Mouse (Mus musculus) left cerebral cortex, postnatal 36 days (tissue): Measurements from ENCODE around the gene Pgap1. TPM values are rescaled to one million over a fixed set of nuclear protein-coding genes. Genes with fewer than 3 reads are reported as not detected.
A peak's percentile ranks its signal among the peaks of the same experiment; 100 is the strongest.

Experiments
- DNase-seq, 2 experiments: peaks; one replicate each; pipeline ENCODE4 v3.0.0; 2021 to 2022; ENCODE audit warnings: low spot score in 2 of 2, mixed read lengths in 1 of 2
- intact Hi-C: fragments of 180-260 bp; cut with DNase I; formaldehyde crosslinking; loops from one replicate; pipeline ENCODE4 v1.15.1; 2025
- total RNA-seq, 2 experiments: library from RNA; stranded (reverse); gene quantifications; 2 replicates each; pipeline ENCODE4 v1.2.3; 2021

Pgap1 gene
- total RNA-seq, 2 experiments from 2014 or later: 24.9 to 35.9 TPM

DNA sequence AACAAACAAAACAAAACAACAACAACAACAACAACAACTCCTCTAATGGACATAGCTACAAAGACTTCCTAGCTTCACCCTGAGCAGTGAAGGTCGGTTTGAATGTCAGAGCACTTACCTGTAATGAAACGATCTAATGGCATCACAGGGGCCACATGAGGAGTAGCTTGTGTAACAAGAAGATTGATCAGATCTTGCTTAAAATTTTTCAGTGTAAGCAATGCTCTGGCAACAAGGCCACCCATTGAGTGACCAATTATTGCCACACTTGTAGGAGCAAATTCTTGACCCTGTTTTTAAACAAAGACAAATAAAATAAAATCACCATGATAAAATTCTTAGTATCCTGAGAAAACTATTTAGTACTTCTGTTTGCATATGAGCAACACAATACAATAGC lies 14.6 kb downstream of the Pgap1 start:
- no peak for DNase-seq
- intact Hi-C loops: no loop called here

DNA sequence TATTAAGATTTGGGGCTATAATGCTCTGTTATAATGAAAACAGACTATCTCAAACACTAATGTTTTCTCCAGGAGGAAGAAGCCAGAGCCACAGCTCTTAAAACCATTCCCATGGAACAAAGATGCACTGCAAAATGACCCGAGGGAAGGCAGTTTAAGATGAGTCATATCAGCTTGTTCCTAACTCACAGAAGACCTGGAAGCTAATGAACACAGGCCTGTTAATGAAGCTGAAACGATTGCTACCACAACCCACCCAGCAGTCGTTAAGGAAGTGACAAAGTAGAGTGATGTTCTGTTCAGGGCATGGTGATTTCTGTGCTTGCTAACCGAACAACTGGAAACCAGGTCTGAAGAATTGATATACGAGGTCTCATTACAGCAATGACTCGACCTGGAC lies 26.3 kb downstream of the Pgap1 start:
- intact Hi-C loops: loop anchor here (10.0 kb wide), 1 partner anchor 464 kb away; no protein-coding TSS in a partner anchor
- no peak for DNase-seq

DNA sequence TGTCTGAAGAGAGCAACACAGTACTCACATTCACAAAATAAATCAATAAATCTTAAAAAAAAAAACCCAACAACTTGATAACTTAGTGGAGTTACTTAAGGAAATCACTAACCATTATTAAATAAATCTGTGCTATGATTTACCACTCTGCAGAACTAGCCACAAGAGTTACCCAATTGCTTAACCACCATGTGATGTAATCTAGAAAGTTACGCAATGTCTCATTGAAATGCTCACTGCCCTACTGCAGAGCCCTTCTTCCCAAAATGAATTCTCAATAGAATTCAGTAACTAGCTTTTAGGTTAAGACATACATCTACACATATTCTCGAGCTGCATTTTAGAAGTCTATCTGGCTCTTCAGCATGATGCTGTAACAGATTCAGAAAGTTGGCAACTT lies 33.8 kb downstream of the Pgap1 start:
- intact Hi-C loops: no loop called here
- no peak for DNase-seq

DNA sequence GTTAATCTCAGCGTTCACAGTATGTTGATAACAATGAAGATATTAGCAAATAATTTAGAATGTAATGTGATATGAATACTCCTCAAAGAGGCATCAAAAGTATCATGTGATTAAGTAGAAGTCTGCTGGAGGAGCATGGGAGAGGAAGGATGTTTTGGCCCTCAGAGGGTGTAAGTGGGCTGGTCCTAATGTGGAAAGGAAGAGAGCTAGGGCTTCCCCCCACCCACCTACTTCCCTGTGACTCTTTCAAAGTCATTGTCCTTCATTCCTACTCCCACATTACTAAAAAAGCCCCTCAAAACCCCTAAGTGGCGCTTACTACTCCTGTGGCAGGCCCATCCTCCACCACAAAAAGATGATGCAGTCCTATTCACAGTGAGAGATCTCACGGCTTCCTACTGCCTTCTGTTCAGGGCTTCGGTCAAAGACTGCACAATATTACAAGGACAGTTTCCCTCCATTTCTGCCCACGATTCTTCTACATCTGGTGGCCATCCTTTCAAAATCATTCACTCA lies 37.4 kb downstream of the Pgap1 start:
- intact Hi-C loops: no loop called here
- DNase-seq: no peak

DNA sequence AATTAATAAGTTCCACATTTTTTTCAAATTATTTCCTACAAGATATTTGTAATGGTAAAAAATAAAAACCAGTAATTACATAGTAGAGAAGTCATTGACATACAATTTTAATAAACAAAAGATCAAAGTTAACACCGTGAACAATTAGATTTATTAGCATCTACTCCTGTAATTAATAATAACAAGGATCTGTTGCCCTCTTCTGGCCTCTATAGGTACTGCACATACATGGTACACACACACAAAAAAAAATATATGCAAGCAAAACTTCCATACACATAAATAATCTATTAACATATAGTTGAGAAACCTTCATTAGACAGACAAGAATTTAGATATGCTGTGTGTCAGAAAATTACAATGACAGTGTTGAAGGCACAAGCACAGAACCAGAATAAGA lies 43.6 kb downstream of the Pgap1 start:
- intact Hi-C loops: no loop called here
- no peak for DNase-seq

DNA sequence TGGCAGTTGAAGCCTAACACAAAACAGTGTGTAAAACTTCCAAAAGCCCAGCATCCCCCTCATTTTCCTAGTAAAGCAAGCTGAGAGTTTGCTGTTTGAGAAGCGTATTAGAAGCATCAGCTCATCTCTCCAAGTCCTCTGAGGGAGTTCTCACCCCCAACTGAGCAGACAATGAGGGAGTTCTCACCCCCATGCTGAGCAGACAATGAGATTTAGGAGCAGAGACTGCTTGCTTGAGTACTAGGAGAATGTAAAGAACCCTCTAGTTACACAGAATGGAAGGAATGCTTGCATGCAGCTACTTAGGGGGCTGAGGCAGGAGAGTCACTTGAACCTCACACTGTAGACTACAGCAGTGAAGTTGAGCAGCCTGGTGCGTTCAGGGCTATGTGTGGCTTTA lies 59.0 kb downstream of the Pgap1 start:
- intact Hi-C loops: no loop called here
- DNase-seq: no peak

DNA sequence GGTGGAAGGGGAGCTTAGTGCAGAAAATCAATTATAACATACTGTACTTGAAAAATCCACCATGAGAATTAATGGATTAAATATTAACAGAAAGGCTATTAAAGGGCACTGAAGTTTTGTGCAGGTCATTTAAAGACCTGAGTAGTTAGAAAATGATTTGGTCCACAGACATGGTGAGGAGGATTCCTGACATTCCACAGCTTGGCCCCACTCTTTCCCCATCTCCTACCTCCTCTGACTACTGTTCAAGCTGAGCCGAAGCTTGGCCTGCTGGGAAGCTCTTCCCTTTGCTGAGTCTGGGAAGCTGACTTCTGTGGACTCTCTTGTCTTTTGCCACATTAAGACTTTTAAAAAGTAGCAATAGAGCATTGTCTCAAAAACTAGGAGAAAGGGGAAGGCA lies 61.2 kb downstream of the Pgap1 start:
- no peak for DNase-seq
- intact Hi-C loops: no loop called here

DNA sequence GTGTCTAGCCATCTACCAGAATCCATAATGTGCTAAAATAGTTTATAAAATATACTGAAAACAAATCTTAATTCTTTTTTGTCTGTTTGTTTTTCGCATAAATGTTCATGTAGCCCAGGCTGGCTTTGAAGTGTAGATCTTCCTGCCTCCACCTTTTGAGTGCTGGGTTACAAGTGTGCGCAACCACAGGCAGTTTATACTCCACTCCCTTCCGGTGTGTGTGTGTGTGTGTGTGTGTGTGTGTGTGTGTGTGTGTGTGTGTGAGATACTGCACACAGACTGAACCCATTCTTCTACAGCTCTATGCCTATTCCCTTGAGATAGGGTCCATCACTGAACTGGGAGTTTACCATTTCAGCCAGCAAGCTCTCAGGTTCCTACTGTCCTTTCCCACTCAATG lies 64.0 kb downstream of the Pgap1 start:
- intact Hi-C loops: no loop called here
- no peak for DNase-seq

DNA sequence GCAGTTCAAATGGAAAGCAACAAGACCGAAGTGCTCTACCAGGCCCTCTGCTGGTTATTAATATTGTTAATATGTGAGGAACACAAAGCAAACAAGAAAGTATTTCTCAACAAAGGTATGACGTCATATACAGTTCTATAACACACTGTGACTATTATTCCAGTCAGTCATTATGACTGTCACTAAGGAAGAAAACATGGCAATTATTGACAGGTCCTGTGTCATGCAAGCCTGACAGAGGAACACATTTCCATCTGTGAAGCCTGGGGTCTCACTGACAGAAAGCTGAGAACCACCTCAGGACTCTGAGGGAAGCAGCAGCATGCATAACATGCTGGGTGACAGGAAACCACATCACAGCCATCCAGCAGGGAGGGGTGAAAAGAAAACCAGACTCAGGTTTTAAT lies 65.0 kb downstream of the Pgap1 start:
- DNase-seq: no peak
- intact Hi-C loops: no loop called here

DNA sequence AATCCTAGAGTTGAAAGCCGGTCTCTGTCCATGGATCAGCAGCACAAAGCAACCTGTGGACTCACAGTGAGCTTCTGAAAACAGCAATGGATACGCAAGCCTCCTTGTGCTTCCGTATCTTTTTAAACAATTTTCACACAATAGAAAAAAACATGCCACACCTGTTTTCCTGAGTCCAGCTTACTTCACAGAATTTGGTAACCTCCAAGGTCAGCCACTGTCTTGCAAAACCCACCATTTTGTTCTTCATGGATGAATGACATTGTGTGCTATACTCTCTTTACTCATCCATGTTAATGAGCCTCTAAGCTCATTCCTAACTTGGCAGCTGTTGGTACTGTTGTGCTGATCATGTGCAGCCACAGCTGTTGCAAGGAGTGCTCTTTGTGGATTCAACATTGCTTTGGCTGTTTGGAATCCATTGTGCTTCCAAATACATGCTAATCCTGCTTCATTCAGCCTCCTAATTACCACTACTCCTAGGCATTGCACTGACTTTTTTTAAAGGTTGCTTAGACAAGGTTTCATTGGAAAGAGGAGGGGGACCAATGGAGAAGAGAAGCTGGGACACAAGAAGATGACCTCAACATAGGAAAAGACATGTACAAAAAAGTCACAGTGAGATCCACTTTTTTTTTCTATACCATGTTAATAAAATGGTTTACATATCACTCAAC lies 72.6 kb downstream of the Pgap1 start:
- intact Hi-C loops: no loop called here
- DNase-seq: no peak

DNA sequence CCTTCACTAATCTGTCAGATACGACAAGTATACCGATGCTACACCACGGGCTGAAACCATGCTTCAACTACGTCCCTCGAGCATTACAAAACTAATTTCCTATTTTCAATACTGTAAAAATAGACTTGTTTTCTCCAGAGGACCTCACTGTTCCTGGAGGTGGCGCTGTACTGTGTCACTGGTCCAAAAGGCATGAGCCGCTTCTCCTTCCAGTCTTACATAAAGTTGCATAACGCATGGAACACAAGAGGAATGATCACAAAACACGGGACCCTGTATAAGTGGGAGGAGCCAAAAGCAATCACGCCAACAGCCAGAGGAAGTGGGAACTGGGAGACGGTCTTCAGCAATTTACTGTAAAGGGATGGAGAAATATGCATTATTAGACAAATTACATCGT lies 77.0 kb downstream of the Pgap1 start:
- intact Hi-C loops: no loop called here
- no peak for DNase-seq

DNA sequence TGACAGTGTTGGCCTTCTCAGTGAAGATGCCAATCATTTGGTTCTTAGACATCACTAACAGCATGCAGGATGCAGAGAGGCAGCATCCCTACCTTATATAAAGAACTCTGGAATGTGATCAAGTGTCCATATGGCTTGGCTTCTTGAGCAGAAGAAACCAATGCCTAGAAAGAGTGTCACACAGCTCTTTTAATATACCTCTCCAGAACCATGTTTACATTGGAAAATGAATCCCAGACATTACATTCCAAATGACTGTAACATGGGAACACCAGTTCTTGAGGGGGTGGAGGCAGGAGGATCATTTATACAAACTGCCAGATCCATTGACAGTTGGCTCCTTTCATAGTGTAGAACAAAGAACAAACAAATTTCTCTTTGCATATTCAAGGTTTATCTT lies 88.8 kb downstream of the Pgap1 start:
- intact Hi-C loops: no loop called here
- DNase-seq: peak; percentile 11 to 30

DNA sequence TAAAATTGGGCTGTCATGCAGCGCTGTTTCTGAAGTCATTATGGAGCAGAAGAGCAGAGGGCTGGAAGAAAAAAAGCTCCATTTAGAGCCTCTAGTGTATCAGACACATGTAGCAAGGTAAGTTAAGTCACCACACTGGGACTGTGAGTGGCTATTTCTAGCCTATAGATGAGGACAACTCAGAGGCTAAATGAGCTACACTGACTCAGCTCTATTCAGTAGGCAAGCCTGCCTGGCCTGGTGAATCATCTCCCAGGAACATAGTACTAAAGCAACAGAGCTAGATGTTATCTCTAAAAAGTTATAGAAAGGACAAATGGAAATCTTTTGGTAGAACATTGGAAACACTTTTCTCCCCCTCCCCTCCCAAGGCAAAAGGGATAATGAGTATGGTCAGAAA lies 90.1 kb downstream of the Pgap1 start:
- peak in 1 of 2 experiments; percentile 33 for DNase-seq
- intact Hi-C loops: no loop called here

DNA sequence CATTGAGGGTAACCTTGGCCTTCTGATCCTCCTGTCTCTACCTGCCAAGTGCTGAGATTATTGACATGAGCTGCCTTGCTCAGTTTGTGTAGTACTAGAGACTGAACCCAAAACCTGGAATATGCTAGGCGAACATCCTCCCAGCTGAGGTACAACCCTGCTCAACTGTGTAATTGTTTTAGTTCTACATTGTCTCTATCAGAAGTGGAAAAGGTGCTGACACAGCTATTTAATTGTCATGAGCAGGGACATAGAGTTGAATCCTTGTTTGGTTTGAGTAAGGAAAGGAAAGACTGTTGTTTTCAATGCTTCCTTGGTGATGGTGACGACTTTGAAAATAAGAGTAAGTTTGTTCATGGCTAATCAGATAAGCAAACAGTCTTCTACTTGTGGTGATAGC lies 105.4 kb downstream of the Pgap1 start:
- no peak for DNase-seq
- intact Hi-C loops: no loop called here

DNA sequence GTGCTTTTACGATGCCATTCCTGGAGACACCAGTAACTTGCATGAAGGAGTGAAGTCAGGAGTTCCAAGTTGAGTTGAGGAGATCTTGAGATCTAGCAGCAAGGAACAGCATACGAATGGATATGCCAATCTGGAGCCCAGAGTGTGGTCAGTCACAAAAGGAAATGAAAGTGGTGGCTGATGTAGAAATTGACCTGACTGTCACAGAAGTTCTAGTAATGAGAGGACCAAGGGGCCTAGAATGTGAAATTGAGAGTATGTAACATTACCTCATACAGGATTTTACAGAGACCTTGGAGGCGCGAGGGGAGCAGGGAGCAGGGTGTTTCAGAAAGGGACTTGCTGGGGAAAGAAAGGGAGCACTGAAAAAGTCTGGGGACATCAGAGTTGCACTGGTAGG lies 108.7 kb downstream of the Pgap1 start:
- intact Hi-C loops: no loop called here
- DNase-seq: no peak

DNA sequence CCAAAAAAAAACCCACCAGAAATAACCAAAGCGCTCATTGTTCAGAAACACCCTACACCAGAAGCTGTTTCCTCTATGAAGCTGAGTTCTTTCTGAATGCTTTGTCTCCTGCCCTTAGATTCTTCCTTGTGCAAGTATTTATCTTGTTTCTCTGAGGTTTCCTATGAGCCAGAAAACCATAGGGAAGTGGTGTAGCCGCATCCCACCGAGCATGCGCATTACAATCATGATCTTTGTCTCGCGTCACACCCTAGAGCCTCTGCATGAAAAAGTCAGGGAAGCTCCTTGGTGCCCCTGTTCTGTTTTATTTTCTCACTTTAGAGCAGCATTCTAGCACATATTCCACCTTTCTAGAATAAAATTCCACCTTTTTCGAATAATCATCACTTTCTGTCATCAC lies 113.8 kb downstream of the Pgap1 start:
- intact Hi-C loops: no loop called here
- DNase-seq: no peak

DNA sequence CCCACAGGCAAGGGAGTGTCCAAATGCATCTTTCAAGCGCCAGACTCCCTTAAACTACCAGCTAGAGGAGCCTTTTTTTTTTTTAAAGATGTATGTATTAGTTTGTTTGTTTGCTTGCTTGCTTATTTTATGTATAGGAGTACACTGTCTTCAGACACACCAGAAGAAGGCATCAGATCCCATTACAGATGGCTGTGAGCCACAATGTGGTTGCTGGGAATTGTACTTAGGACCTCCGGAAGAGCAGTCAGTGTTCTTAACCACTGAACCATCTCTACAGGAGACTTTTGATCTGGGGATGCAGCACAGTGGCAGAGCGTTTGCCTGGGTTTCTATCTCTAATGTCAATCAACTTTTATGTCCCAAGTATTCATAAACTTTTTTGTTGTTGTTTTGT lies 118.4 kb downstream of the Pgap1 start:
- intact Hi-C loops: no loop called here
- DNase-seq: no peak

DNA sequence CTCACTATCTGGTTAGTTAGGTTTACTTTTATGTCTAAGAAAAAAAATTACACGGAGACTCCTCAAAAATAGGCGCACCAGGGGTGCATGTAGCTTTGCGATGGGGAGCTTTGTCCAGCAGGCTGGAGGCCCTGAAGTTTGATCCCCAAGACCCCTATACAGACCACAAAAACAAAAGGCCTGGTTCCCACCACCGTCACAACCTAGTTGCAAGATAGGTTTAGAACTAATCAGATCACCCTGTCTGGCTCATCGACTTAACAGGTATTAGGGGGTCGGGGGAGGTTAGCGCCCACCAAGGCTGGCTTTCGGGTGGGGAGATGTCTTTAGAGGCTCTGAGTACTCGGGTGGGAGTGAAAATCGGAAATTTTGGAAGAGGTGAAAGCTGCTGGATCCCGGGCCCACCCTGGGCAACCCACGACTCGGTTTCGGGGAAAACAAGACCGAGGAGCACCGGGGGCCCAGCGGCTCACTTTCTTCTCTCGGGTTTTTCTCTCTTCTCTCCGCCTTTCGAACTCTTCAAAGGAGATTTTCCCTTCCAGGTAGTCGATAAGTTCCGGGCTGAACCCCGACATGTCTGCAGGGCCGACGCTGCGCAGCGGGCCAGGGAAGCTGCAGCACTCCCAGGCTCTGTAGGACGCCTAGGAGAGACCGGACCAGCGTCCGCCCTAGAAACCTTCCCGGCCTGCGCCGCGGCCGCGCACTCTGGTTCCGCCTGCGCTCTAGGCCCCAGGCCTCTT lies 119.0 kb downstream of the Pgap1 start, which contains the start of gene Gtf3c3:
Gene Gtf3c3 (minus strand): TSS at position 632 of the 740 bp plus-strand sequence.
- intact Hi-C loops: no loop called here
- DNase-seq: peak; percentile 79 to 81
